Mouse (Mus musculus): ENCODE data around the gene Fam120c.

The Fam120c gene

GRCm38 (mm10) chrX:151343761-151344500 lies at the start of gene Fam120c:
Fam120c (plus strand) TSS chrX:151344175.
- in situ Hi-C loops (cut with MboI; ENCODE audit: unreplicated experiment in 2 of 2) = loop anchor here (10.0 to 25.0 kb wide), 3 partner anchors 171 to 443 kb away; partner anchors contain the start of gene Phf8 (in 1 of the 2)

- in situ Hi-C loops (cut with MboI; ENCODE audit: unreplicated experiment in 2 of 2) = no loop called here
These were observed 45.6 kb upstream of the Fam120c start for GRCm38 (mm10) chrX:151298329-151298728.

- in situ Hi-C loops (cut with MboI; ENCODE audit: unreplicated experiment in 2 of 2) = no loop called here
These were observed 30.2 kb upstream of the Fam120c start for GRCm38 (mm10) chrX:151313732-151314131.

DNA sequence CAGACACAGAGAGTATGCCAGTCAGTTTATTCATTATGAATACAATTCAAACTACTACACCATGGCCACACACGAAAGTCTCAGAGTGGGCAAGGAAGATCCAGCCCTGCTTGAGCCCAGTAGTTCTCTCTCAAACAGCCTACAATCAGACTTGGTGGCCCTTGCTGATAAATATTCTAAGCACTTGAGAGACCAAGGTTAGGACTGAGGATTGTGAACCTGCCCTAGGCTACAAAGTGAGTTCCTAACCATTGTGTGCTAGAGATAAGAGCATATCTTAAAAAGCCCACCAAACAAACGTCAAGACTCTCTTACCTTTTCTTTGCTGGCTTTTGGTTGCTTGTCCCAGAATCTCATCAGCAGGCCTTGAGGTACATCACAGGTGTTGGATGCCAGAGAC lies 10.4 kb upstream of the Fam120c start:
- in situ Hi-C loops (cut with MboI; ENCODE audit: unreplicated experiment in 2 of 2) = loop anchor here in 1 of 2 experiments (25.0 kb wide), 1 partner anchor 454 kb away; no protein-coding TSS in a partner anchor

- in situ Hi-C loops (cut with MboI; ENCODE audit: unreplicated experiment in 2 of 2) = loop anchor here in 1 of 2 experiments (25.0 kb wide), 1 partner anchor 449 kb away; no protein-coding TSS in a partner anchor
These were observed 6.2 kb upstream of the Fam120c start for GRCm38 (mm10) chrX:151337804-151338203.

- in situ Hi-C loops (cut with MboI; ENCODE audit: unreplicated experiment in 2 of 2) = loop anchor here (10.0 to 25.0 kb wide), 3 partner anchors 170 to 443 kb away; partner anchors contain the start of gene Phf8 (in 1 of the 2)
These were observed 568 bp downstream of the Fam120c start for GRCm38 (mm10) chrX:151344501-151344984.

GRCm38 (mm10) chrX:151345333-151346125 lies 1.6 kb downstream of the Fam120c start:
- in situ Hi-C loops (cut with MboI; ENCODE audit: unreplicated experiment in 2 of 2) = loop anchor here (10.0 to 25.0 kb wide), 3 partner anchors 169 to 442 kb away; partner anchors contain the start of gene Phf8 (in 1 of the 2)

DNA sequence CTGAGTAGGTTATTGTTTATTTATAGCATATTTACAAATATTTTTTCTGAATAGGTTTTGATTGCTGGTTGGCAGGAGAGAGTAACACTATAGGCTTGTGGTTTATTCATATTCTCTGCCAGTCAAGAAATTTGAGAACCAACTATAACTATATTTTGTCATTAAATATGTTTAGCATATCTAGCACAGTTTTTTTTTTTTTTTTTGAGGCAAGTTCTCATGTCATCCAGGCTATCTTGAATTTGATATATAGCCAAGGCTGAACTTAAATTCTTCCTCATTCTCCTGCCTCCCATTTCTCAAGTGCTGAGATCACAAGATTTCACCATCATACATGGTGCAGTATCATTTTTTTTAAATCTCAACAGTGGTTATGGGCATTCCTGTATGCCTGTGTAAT lies 3.3 kb downstream of the Fam120c start:
- in situ Hi-C loops (cut with MboI; ENCODE audit: unreplicated experiment in 2 of 2) = loop anchor here (10.0 to 25.0 kb wide), 3 partner anchors 168 to 440 kb away; partner anchors contain the start of gene Phf8 (in 1 of the 2)

DNA sequence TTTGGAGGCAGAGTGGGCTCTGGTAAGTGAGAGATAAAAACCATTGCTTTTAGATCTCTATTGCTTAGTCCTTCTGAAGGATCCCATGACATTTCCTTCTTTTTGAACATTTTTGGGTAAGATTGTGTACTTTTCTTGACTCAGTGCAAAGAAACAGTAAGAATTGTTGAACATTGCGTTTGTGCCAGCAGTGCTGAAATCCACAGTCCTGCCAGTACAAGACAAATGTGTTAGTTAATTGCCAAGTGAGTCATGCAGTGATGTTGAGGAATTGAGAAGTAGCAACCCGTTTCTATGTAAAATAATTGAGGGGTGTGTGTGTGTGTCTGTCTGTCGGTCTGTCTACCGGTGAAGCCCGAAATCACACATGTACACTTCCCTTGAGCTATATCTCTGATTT lies 5.3 kb downstream of the Fam120c start:
- in situ Hi-C loops (cut with MboI; ENCODE audit: unreplicated experiment in 2 of 2) = loop anchor here (10.0 to 25.0 kb wide), 3 partner anchors 165 to 438 kb away; partner anchors contain the start of gene Phf8 (in 1 of the 2)

DNA sequence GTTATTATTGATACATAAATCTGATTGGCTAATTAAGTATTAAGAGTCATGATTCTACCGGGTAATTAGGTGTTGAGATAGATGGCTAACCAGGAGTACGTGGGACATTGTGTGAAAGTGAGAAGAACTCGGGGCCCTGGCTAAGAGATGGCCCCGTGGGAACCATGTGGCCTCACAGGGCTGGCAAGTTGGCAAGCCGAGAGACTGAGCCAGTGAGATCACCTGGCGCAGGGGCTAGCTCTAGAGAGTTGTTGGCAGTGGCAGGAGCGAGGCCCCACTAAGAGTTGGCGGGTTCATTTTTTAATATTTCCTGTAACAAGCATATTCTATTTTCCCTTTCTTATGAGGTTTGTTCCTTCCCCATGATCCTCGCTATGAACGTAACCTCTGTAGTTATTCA lies 74.8 kb downstream of the Fam120c start:
- in situ Hi-C loops (cut with MboI; ENCODE audit: unreplicated experiment in 2 of 2) = no loop called here

GRCm38 (mm10) chrX:151420791-151421190 lies 76.8 kb downstream of the Fam120c start:
- in situ Hi-C loops (cut with MboI; ENCODE audit: unreplicated experiment in 2 of 2) = no loop called here

DNA sequence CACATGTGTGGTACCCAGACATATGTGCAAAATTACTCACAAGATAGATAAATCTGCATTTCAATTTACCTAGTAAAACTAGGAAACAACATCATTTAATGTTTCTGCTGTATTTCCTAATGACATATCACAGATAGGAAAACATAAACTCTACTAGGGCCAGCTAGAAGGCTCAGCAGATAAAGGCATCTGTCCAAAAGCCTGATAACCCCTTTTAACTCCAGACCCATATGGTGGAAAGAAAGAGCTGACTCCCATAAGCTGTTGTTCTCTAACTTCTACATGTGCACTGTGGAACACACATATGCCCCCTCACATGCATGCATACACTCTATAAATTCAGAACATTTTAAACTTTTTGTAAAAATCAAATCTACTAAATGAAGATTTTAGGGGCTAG lies 99.7 kb downstream of the Fam120c start:
- in situ Hi-C loops (cut with MboI; ENCODE audit: unreplicated experiment in 2 of 2) = no loop called here

DNA sequence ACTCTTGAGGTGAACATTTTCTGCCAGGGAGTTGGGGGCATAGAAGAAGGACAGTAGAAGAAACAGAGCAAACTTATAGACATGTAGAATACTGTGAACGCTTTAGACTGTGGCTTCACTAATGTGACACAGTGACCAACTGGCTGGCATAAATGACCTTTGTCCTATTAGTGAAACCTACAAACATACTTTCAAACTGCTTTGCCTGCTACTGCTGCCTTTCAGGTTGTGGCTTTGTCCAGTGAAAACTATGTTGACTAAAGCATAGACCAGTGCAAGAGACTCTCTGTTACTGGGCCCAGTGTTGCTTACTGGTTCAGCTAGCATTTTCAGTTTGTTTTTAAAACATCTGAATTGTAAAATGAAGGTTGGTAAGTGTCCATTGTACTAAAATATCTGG lies 100.2 kb downstream of the Fam120c start:
- in situ Hi-C loops (cut with MboI; ENCODE audit: unreplicated experiment in 2 of 2) = no loop called here

GRCm38 (mm10) chrX:151488128-151488527 lies 144.2 kb downstream of the Fam120c start:
- in situ Hi-C loops (cut with MboI; ENCODE audit: unreplicated experiment in 2 of 2) = no loop called here

DNA sequence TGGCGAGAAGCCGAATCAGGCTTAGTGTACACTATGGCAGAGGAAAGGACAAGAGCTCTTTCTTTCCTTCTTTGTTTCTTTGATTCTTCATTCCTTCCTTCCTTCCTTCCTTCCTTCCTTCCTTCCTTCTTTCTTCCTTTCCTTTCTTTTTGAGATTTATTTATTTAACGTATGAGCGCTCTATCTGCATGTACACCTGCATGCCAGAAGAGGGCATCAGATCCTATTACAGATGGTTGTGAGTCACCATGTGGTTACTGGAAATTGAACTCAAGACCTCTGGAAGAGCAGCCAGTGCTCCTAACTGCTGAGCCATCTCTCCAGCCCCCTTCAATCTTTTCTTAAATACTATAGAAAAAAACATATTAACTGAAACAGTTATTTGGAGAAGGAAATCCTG lies 149.3 kb downstream of the Fam120c start:
- in situ Hi-C loops (cut with MboI; ENCODE audit: unreplicated experiment in 2 of 2) = loop anchor here in 1 of 2 experiments (10.0 kb wide), 1 partner anchor 662 kb away; no protein-coding TSS in a partner anchor

GRCm38 (mm10) chrX:151496596-151496995 lies 152.6 kb downstream of the Fam120c start:
- in situ Hi-C loops (cut with MboI; ENCODE audit: unreplicated experiment in 2 of 2) = loop anchor here in 1 of 2 experiments (10.0 kb wide), 1 partner anchor 658 kb away; no protein-coding TSS in a partner anchor

DNA sequence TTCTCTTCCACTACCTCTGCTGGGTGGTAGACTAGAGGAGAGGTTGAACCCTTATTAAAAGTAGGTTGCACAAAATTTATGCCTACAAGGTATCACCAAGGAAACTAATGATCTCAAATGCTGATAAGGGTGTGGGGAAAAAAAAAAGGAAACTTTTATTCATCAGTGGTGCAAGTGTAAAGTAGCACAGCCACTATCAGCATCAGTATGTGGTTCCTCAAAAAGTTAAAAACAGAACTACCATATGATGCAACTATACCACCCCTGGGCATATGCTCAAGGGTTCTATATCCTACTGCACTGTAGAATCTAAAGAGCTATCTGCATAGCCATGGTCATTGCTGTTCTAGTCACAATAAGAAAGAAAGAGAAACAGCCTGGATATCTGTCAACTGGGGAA lies 164.6 kb downstream of the Fam120c start:
- in situ Hi-C loops (cut with MboI; ENCODE audit: unreplicated experiment in 2 of 2) = no loop called here

GRCm38 (mm10) chrX:151509906-151510305 lies 165.9 kb downstream of the Fam120c start:
- in situ Hi-C loops (cut with MboI; ENCODE audit: unreplicated experiment in 2 of 2) = loop anchor here in 1 of 2 experiments (10.0 kb wide), 1 partner anchor 165 kb away; the partner anchor contains the start of gene Fam120c

DNA sequence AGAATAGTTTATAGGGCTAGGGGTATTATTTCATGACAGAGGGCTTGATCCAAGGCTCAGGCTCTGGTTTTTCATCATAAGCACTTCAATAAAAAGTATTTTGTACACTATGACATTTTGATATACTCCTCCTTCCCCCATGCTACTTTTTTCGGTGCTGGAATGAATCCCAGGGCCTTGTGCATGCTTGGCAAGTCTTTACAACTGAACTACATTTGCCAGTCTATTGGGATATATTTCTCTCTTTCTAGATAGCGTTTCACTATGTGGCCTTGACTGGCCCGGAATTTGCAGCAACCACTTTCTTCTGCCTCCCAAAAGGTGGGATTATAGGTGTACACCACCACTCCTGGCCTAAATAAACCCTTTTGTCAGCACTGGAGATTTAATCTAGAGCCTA lies 169.1 kb downstream of the Fam120c start:
- in situ Hi-C loops (cut with MboI; ENCODE audit: unreplicated experiment in 2 of 2) = loop anchor here in 1 of 2 experiments (10.0 kb wide), 1 partner anchor 168 kb away; the partner anchor contains the start of gene Fam120c

DNA sequence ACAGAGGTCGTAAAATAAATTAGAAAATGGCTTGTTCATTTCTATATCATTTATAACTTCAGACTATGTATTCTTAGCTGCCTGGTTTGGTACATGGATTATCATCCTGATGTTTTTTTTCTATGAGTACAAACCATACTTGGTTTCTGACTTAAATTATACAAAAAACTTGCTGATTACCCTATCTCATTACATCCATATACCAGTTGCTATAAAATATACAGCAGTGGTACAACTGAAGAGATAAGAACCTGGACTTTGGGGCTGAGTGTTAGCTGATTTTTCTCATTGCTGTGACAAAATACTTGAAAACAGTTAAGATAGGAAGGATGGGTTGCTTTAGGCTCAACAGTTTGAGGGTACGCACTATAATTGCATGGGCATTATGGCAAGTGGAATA lies 169.7 kb downstream of the Fam120c start:
- in situ Hi-C loops (cut with MboI; ENCODE audit: unreplicated experiment in 2 of 2) = loop anchor here in 1 of 2 experiments (10.0 kb wide), 1 partner anchor 169 kb away; the partner anchor contains the start of gene Fam120c

All from v-Abl transformed pro-B cells (cell line).